Mouse (Mus musculus) Patski (cell line): ENCODE measurements around the gene A630001G21Rik. TPM values are rescaled to one million over a fixed set of nuclear protein-coding genes. Genes with fewer than 3 reads are reported as not detected.

Source experiments
- ATAC-seq: fragments of 100-300 bp; one replicate; pipeline ENCODE4 v1.8.0; 2021
- CTCF ChIA-PET: fragments of 350-600 bp; sonication (Branson Sonifier 250); formaldehyde crosslinking; loops from one replicate; lab custom pipeline; 2022; ENCODE audit warnings: inconsistent platforms; lab: Charles Lee
- POLR2A ChIA-PET: fragments of 350-600 bp; sonication (Branson Sonifier 250); formaldehyde crosslinking; loops from one replicate; lab custom pipeline; 2022; ENCODE audit warnings: antibody characterized with exemption, inconsistent platforms; lab: Charles Lee
- DNase-seq: peaks from one replicate; pipeline ENCODE4 v3.0.0-alpha.2; 2011; ENCODE audit warnings: low read depth, low spot score
- H3K27me3 ChIP-seq: fragments of 371-371 bp; one replicate; pipeline ENCODE4 v1.5.1; 2021
- CTCF ChIP-seq: fragments of 100-300 bp; IDR thresholded peaks from one replicate; pipeline ENCODE4 v1.5.1; 2021
- in situ Hi-C: fragments of 300-500 bp; cut with MboI; formaldehyde crosslinking; loops from 3 replicates; pipeline ENCODE4 v1.11.1; 2018; ENCODE audit warnings: low pct_unique_long_range_greater_than_20kb, mixed read lengths
- polyA plus RNA-seq: library from polyadenylated mRNA; unstranded; gene quantifications from one replicate; pipeline ENCODE4 v1.2.3, GENCODE M21; 2021

A630001G21Rik gene
- polyA plus RNA-seq, 1 experiment from 2014 or later = 0.36 TPM

GRCm38 (mm10) chr1:85705552-85705951, 72.9 kb downstream of the A630001G21Rik start:
- ATAC-seq = no peak
- no peak for DNase-seq
- CTCF ChIA-PET = interaction anchor here (0.9 kb wide), 1 partner anchor 32 kb away, joined by 3 read pairs; no protein-coding TSS in a partner anchor
- in situ Hi-C loops = no loop called here
- H3K27me3 ChIP-seq = no peaks in the 10 kb centered on the region
- POLR2A ChIA-PET = no interaction called here
- no peak for TF ChIP-seq CTCF

- no peak for TF ChIP-seq CTCF
- no peaks in the 10 kb centered on the region for H3K27me3 ChIP-seq
- ChIA-PET POLR2A (no interaction called here), CTCF (no interaction called here)
- DNase-seq (no peak), ATAC-seq (no peak)
- in situ Hi-C loops = no loop called here
Measured at GRCm38 (mm10) chr1:85703245-85704186, 74.9 kb downstream of the A630001G21Rik start.

- no peak for DNase-seq
- in situ Hi-C loops = no loop called here
- H3K27me3 ChIP-seq = no peaks in the 10 kb centered on the region
- no peak for TF ChIP-seq CTCF
- POLR2A ChIA-PET = no interaction called here
- no peak for ATAC-seq
- CTCF ChIA-PET = no interaction called here
Measured at GRCm38 (mm10) chr1:85702531-85702930, 75.9 kb downstream of the A630001G21Rik start.

- peaks cover 4% of the 10 kb centered on the region for H3K27me3 ChIP-seq
- no peak for DNase-seq
- ATAC-seq = no peak
- ChIA-PET CTCF (no interaction called here), POLR2A (no interaction called here)
- TF ChIP-seq CTCF = no peak
- in situ Hi-C loops = no loop called here
Measured at GRCm38 (mm10) chr1:85697721-85698493, 80.5 kb downstream of the A630001G21Rik start.

- in situ Hi-C loops = no loop called here
- ATAC-seq (no peak), DNase-seq (no peak)
- ChIA-PET CTCF (no interaction called here), POLR2A (no interaction called here)
- peaks cover 8% of the 10 kb centered on the region for H3K27me3 ChIP-seq
- no peak for TF ChIP-seq CTCF
Measured at GRCm38 (mm10) chr1:85695646-85696045, 82.8 kb downstream of the A630001G21Rik start.

- H3K27me3 ChIP-seq = peaks cover 8% of the 10 kb centered on the region
- POLR2A ChIA-PET = no interaction called here
- TF ChIP-seq CTCF = no peak
- CTCF ChIA-PET = no interaction called here
- in situ Hi-C loops = no loop called here
- ATAC-seq (no peak), DNase-seq (no peak)
Measured at GRCm38 (mm10) chr1:85693280-85693679, 85.2 kb downstream of the A630001G21Rik start.

- no peak for DNase-seq
- ChIA-PET CTCF (no interaction called here), POLR2A (no interaction called here)
- H3K27me3 ChIP-seq = peaks cover 8% of the 10 kb centered on the region
- no peak for ATAC-seq
- in situ Hi-C loops = no loop called here
- TF ChIP-seq CTCF = no peak
Measured at GRCm38 (mm10) chr1:85692281-85692680, 86.2 kb downstream of the A630001G21Rik start.

GRCm38 (mm10) chr1:85690544-85690943, 87.9 kb downstream of the A630001G21Rik start:
- DNase-seq (no peak), ATAC-seq (no peak)
- in situ Hi-C loops = no loop called here
- ChIA-PET POLR2A (no interaction called here), CTCF (no interaction called here)
- no peak for TF ChIP-seq CTCF
- peaks cover 8% of the 10 kb centered on the region for H3K27me3 ChIP-seq

- no peak for ATAC-seq
- in situ Hi-C loops = no loop called here
- DNase-seq = no peak
- H3K27me3 ChIP-seq = peaks cover 4% of the 10 kb centered on the region
- TF ChIP-seq CTCF = no peak
- POLR2A ChIA-PET = no interaction called here
- CTCF ChIA-PET = no interaction called here
Measured at GRCm38 (mm10) chr1:85687346-85687745, 91.1 kb downstream of the A630001G21Rik start.

- CTCF ChIA-PET = no interaction called here
- in situ Hi-C loops = no loop called here
- TF ChIP-seq CTCF = no peak
- POLR2A ChIA-PET = no interaction called here
- no peak for DNase-seq
- peaks cover 2% of the 10 kb centered on the region for H3K27me3 ChIP-seq
- ATAC-seq = no peak
Measured at GRCm38 (mm10) chr1:85686666-85687065, 91.8 kb downstream of the A630001G21Rik start.

GRCm38 (mm10) chr1:85680226-85680625, 98.2 kb downstream of the A630001G21Rik start:
- ChIA-PET CTCF (no interaction called here), POLR2A (no interaction called here)
- no peak for DNase-seq
- no peak for ATAC-seq
- no peak for TF ChIP-seq CTCF
- in situ Hi-C loops = no loop called here
- H3K27me3 ChIP-seq = no peaks in the 10 kb centered on the region

Other genes starting within 250 kb of the A630001G21Rik start
- not detected for gene G530012D18Rik, start 203.0 kb downstream of the A630001G21Rik start, polyA plus RNA-seq
- gene Sp110, start 179.8 kb downstream of the A630001G21Rik start, polyA plus RNA-seq = 0.27 TPM
- gene Sp140, start 178.3 kb downstream of the A630001G21Rik start, polyA plus RNA-seq = 0.99 TPM
- gene Sp100, start 128.7 kb downstream of the A630001G21Rik start, polyA plus RNA-seq = 0.19 TPM
- gene Cab39, start 14.8 kb upstream of the A630001G21Rik start, polyA plus RNA-seq = 74.3 TPM
- 229 TPM for gene Itm2c, start 115.6 kb upstream of the A630001G21Rik start, polyA plus RNA-seq
- gene 4933407L21Rik, start 149.8 kb upstream of the A630001G21Rik start, polyA plus RNA-seq = 0.09 TPM
- gene Gpr55, start 182.4 kb upstream of the A630001G21Rik start, polyA plus RNA-seq = not detected
- gene Spata3, start 238.2 kb upstream of the A630001G21Rik start, polyA plus RNA-seq = not detected